Mouse (Mus musculus) liver, adult 2 months (tissue): ENCODE measurements around the gene Rab2b.

ENCODE experiments used
- CTCF ChIP-seq: fragments of 200-500 bp; IDR thresholded peaks from 2 replicates; pipeline ENCODE4 v1.5.1; 2011; ENCODE audit warnings: low read depth, low read length, control low read depth
- POLR2A ChIP-seq: fragments of 200-500 bp; IDR thresholded peaks from 2 replicates; pipeline ENCODE4 v1.6.1; 2011; ENCODE audit warnings: low read length, control low read depth; ENCODE audit not compliant: insufficient read depth; ENCODE audit errors: extremely low read depth

DNA sequence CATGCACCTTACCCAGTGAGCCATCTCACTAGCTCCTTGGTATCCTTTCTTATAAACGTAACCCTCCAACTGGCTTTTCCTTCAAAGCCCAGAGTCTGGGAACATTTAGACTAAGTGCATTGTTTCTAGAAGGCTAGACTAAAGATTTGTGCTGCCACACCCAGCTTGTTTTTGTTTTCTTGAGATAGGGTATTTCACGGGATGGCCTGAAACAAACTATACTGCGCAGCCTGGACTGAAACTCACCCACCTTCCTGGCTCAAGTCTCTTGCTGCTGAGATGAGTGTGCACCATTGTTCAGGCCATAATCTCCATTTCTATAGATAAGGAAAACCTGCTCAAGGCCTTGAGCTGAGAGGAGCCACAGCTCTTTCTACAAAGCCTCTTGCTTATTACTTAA lies 4.8 kb upstream of the Rab2b start:
- TF ChIP-seq CTCF = no peak
- no peak for TF ChIP-seq POLR2A
